Mouse (Mus musculus): ENCODE data around the gene Coro1c.

GRCm38 (mm10) chr5:113858971-113859370 is 49.6 kb downstream of the Coro1c start:
- no peak for TF ChIP-seq MAZ (IDR thresholded peaks at IDR 0.05; ENCODE audit: low read depth, low read length)
- TF ChIP-seq POLR2A (IDR thresholded peaks at IDR 0.05; ENCODE audit: low read depth, low read length) = no peak
- no peak for TF ChIP-seq MYC (IDR thresholded peaks at IDR 0.05; ENCODE audit: low read depth, low read length)
- TF ChIP-seq UBTF (IDR thresholded peaks at IDR 0.05; ENCODE audit: low read depth, low read length) = no peak

Measured in CH12.LX (cell line).